Comparison of ENCODE assay signal across 1 mouse cellular context in the genomic region with DNA sequence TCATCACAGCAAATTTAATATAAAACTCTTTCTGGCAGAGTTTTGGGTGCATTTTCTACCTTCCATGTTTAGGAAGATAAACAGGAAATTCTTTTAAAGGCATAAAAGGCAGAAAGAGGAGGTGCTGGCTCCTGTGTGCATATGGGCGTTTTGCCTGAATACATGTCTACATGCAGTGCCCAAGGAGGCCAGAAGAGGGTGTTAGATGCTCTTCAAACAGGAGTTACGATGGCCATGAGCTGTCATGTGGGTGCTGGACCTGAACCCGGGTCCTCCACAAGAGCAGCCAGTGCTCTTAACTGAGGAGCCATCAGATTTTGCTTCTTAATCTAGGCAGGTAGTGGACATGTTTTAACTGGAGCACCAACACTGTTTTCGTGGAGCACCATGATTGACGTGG.
TF ChIP-seq lines count a peak whose summit lies in the region.

No protein-coding gene starts in this region.

TF ChIP-seq in CH12.LX, 34 proteins besides CTCF, POLR2A, EP300 and RAD21 (continued from another document):
- no peak for TF ChIP-seq MAX (IDR thresholded peaks at IDR 0.05; ENCODE audit: low read length)
